Mouse (Mus musculus): ENCODE measurements around the gene Gm20767.
"Not testable (repeated sequence)": the region's sequence is repeated elsewhere in the genome, so short reads cannot be mapped to it uniquely, and the experiment has no call there.

Gene Gm20767

DNA sequence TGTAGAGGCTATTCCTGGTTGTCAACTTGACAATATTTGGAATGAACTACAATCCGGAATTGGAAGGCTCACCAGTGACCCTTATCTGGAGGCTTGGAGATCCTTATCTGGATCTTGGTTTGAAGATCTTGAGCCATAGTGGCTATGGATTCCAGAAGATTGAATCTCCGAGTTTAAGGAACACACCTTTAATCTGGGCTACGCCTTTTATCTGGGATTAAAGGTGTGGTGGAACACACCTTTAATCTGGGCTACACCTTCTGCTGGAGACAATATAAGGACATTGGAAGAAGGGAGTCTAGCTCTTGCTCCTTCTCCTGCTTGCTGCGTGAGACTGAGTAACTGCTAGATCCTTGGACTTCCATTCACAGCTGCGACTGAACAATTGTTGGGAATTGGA is at the start of gene Gm20767:
TSS of gene Gm20767 (plus strand) at position 301 of the 400 bp plus-strand sequence.
- DNase-seq (ENCODE audit: low read depth, low spot score), result not testable (repeated sequence)

DNA sequence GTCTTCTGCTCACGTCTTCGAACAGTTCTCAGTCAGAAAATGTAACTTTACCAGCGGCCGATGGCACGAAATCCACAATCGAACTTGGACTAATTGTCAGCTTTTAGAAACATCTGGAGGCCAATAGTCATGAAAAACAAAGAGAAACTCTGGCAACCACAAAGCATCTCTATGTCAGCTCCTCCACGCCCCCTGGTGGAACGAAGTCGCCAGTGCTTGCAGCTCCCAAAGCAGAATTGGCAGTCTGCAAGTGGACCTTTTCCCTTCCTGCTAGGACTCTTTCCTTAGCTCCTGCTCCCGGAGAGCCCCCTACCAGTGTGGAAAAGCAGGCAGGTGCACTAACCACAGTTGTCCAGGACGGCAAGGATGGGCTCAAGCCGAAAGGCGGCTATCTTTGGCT is 47.1 kb upstream of the Gm20767 start:
- DNase-seq (ENCODE audit: low read depth, low spot score), result not testable (repeated sequence)

DNA sequence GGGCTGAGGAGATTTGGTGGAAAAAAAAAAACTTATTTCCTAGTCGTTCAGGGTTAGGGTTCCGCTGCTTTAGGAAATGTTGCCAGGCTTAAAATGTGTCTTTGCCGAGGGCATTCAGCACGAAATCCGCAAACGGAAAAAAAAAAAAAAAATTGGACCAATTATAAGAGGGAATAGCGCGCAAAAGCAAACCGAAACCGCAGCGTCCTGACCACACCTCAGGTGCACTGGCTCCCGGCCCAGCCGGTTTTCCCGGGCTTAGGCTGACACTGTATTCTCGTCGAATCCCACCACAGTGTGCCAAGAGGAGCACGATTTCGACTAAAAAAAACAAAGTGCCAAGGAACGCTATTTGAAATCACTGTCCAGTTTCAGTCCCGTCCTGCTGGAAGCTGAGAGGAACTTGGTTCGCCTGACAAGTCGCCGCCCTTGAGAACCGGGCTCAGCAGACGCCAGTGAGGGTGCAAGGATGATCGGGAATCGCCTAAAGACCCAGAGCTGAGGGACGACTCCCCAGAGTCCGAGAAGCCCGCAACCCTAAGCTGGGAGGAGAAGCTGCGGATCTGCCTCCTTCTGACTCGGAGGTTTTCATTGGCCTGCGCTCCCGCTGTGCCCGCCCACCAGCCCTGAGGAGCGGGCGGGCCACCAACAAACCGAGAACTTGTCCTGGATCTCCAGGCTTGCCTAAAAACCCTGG is 43.7 kb upstream of the Gm20767 start:
- DNase-seq (ENCODE audit: low read depth, low spot score), result not testable (repeated sequence)

DNA sequence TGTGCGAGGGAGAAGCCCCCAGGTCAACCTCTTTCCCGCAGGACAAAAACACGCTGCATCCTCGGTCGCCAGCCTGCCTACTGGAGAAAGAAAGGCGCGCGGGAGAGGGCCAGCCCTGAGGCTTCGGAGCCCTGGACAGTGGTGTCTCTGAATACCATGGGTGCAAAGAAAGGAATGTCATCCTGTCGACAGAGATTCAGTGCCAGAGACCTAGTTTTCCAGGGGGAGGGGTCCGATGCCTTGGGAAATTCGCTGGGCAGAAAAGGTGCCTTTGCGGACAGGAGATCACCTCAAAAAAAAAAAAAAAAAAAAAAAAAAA is 43.1 kb upstream of the Gm20767 start:
- DNase-seq (ENCODE audit: low read depth, low spot score), result not testable (repeated sequence)

DNA sequence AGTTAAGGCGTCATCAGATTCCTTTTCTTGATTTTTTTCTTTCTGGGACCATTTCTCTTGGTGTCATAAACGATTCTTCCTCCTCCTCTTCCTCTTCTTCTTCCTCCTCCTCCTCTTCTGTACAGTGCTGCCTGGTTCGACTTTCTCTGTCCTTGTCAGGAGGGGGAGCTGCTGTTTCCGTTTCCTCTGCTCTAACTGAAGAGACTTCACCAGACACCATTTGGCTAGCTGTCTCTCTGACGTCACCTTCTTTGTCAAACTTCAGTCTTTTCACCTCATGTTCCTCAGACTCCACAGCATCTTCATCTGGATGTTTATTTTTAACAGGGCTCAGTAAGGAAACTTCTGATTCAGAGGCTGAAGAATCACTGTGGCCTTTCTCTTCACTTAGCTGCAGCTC is 40.7 kb upstream of the Gm20767 start:
- not testable (repeated sequence) for DNase-seq (ENCODE audit: low read depth, low spot score)

DNA sequence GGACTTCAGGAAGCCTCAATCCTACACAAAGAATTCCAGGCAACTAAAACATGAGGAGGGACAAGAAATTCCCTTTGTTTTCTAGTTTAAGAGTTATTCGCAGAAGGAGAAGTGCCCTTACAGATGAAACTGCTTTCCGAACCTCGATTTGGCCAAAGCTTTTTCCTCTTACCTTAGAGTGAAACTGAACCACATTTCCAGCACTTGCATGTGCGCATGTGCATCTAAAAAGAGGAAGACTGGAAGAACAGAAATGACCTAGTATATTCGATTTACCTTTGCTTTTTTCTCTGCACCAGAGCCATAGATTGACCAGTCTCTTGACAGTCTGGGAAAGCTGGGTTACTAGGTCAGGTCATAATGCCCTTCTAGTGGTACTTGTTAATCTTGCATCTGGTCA is 33.5 kb upstream of the Gm20767 start:
- not testable (repeated sequence) for DNase-seq (ENCODE audit: low read depth, low spot score)

DNA sequence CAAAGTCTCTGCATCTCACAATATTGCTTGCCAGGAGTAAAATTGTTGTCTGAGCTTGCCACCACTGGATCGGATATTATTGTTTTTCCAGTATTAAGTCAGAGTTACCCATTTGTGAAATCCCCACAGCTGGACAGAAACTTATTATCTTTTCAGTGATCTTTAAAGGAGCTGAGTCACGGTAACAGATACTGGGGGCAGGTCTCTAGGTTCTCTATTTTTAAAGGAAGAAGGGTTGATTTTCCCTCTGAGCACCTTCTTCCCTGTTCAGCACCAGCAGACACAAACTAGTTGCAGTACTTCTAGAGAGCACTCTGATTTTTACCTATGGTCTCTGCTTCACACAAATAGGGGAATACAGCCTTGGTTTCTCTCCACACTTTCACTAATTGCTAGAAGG is 33.0 kb upstream of the Gm20767 start:
- DNase-seq (ENCODE audit: low read depth, low spot score), result not testable (repeated sequence)

DNA sequence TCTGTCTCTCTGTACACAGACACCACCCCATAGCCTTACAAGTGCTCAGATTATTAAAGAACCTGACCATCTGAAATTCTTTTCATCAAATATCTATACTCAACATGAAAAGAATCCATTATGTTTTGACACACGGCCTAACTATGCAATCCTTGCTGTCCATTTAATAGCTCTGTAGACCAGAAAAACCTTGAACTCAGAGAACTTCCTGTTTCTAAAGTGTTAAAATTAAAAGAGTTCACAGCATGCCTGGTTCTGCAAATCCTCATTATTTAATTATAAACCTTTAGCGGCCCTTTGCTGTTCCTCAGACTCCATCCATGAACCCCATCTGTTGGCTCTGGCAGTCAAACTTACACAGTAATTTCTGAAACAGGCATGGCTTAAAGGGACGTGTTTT is 2.3 kb downstream of the Gm20767 start:
- DNase-seq (ENCODE audit: low read depth, low spot score), result not testable (repeated sequence)

DNA sequence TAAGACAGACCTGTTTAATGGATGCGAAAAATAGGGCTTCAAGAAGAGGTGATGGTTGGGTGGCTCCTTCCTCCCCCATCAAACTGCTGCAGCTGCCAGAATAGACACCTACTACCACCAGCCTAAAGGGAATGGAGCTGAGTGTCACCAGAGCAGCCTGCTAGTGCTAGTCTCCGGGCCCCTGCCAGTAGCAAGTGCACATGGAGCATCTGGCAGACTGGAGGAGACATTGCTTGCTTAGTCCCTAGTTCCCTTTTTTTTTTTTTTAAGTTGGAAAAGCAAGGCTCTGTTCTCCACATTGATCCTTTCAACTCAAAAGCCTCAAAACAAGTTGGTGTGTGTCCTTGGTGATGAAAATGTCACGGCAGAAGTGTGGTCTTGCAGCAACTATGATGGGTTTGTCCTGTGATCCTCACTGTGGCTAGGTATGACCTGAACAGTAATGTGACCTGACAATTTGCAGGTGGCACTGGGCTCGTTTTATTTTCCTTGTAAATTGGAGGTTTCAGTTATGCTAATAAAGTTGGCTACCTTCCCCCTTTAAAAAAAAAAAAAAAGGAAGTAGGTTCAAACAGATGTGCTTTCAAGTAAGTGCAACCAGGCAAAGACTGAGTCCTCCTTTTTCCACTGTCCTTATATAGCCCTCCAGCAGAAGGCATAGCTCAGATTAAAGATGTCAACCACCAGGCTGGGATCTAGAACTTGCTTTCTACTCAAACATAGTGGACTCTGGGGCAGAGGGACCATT is 9.8 kb downstream of the Gm20767 start:
- not testable (repeated sequence) for DNase-seq (ENCODE audit: low read depth, low spot score)

DNA sequence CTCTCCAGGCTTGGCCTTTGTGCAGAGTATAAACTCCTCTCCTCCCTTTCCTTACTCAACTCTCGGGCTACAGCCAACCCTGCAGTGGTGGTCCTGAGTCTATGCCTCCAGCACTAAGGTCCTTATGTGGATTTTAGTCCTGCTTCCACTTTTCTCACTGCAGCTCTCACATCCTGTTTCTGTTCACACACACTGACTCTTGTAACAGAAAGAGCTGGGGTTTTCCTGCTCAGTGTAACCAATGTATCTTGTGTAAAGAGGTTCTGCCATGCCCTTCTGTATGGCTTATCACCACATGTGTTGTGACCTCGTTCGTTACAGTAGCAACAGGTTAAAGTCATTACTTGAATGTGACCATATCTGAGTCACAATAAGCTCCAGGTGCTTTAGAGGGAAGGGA is 10.5 kb downstream of the Gm20767 start:
- not testable (repeated sequence) for DNase-seq (ENCODE audit: low read depth, low spot score)

DNA sequence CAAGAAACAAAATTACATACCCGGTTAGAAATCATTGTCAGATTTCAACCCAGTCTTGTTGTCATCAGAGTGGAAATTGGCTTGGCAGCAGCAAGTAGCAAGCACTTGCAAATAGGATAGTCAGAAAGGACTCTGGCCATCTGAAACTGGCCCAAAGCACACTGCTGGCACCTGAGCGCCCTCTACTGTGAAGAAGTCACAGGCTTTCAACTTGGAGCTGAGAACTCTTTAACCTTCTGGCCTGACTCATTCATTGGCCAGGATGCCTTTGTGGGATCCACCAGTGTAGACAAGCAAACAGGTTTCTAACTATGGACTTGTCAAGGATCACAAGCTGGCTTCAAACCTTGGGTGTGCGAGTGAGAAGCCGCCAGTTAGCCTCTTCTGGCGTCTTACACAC is 28.3 kb downstream of the Gm20767 start:
- not testable (repeated sequence) for DNase-seq (ENCODE audit: low read depth, low spot score)

DNA sequence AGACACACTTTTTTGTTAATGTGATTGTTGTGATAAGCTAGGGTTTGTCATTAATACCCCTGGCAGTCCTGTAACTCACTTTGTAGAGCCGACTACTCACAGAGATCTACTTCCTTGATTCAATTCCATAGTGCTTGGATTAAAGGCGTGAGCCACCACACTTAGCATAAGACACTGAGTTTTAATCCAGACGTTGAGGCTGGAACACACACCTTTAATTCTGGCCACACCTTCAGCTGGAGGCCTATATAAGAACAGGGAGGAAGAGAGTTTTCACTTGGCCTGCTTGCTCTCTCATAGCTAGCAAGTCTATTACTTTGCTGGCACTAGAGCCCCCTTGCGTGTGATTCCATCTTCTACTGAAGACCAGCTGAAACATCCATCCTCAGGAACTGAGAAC is 32.1 kb downstream of the Gm20767 start, which contains the start of gene Gm21818:
TSS of gene Gm21818 (plus strand) at position 301 of the 400 bp plus-strand sequence.
- DNase-seq (ENCODE audit: low read depth, low spot score), result not testable (repeated sequence)

DNA sequence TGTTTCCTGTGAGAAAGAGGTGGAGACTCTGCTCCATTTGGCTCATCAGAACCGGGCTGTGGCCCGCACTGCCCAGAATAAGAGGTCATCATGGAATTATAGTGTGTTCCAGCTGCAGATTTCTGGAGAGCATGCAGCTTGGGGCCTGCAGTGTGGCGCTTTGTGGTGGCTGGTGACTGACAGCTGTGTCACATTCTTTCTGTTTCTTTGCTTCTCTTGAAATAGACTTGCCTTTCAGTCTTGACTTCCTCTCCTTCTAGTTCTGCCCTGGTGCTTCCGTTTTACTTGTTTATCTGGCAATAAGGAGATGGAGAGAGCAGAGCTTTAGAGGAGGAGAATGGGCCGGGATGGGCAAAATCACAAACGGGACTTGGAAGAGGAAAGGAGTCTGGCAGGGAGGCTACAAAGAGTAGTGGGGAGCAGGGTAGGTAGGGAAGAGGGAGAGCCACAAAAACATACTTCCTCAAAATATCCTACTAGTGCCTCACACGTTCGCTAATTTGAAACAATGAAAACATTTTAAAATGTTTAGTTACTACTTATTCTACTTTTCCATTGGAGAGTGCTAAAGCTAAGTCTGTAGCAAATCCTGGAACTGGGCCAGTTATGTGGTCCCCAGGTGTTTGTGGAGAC is 56.3 kb downstream of the Gm20767 start:
- not testable (repeated sequence) for DNase-seq (ENCODE audit: low read depth, low spot score)
